Mouse (Mus musculus) spleen, adult 2 months (tissue): ENCODE data around the gene Olfr1411. TPM values are rescaled to one million over a fixed set of nuclear protein-coding genes. Genes with fewer than 3 reads are reported as not detected.

Source experiments
- DNase-seq, 2 experiments: peaks; one replicate each; pipeline versions ENCODE4 v3.0.0 to v3.0.0-alpha.2; 2012 to 2021; ENCODE audit warnings: low spot score in 2 of 2, low read depth in 1 of 2
- H3K27ac ChIP-seq: fragments of 200-500 bp; 2 replicates; pipeline ENCODE4 v1.5.1; 2012; ENCODE audit warnings: low read length, inconsistent platforms; ENCODE audit not compliant: insufficient read depth
- H3K27me3 ChIP-seq: fragments of 200-500 bp; 2 replicates; pipeline ENCODE4 v1.6.1; 2012; ENCODE audit warnings: mild to moderate bottlenecking, moderate library complexity, low read length, inconsistent platforms; ENCODE audit not compliant: control insufficient read depth, insufficient read depth
- H3K36me3 ChIP-seq: fragments of 200-500 bp; 2 replicates; pipeline ENCODE4 v1.6.1; 2012; ENCODE audit warnings: mild to moderate bottlenecking, low read length, inconsistent platforms; ENCODE audit not compliant: control insufficient read depth, insufficient read depth
- H3K4me1 ChIP-seq: fragments of 200-500 bp; 2 replicates; pipeline ENCODE4 v1.6.1; 2011; ENCODE audit warnings: inconsistent platforms; ENCODE audit not compliant: control insufficient read depth, insufficient read depth, insufficient read length
- H3K4me3 ChIP-seq: fragments of 200-500 bp; 2 replicates; pipeline ENCODE4 v1.5.1; 2011; ENCODE audit warnings: mild to moderate bottlenecking, inconsistent platforms; ENCODE audit not compliant: insufficient read depth, insufficient read length; ENCODE audit errors: extremely low read depth
- CTCF ChIP-seq: fragments of 200-500 bp; IDR thresholded peaks from 2 replicates; pipeline ENCODE4 v1.5.1; 2011; ENCODE audit warnings: mild to moderate bottlenecking, inconsistent platforms; ENCODE audit not compliant: insufficient read depth, insufficient read length, insufficient replicate concordance; ENCODE audit errors: extremely low read depth
- POLR2A ChIP-seq: fragments of 200-500 bp; IDR thresholded peaks from 2 replicates; pipeline ENCODE4 v1.6.1; 2011; ENCODE audit warnings: low read depth, low read length, inconsistent platforms
- WGBS: fragments of 180-500 bp; shearing (Covaris S2); methylation state at CpG from one replicate; pipeline ENCODE4 v1.1.7; 2018; 5-methylcytosine and 5-hydroxymethylcytosine counted together
- polyA plus RNA-seq: library from polyadenylated mRNA; depleted of rRNA; stranded (reverse); fragments of >200 nt; gene quantifications from 2 replicates; pipeline ENCODE4 v1.2.3, GENCODE M21; 2012

Gene Olfr1411
- polyA plus RNA-seq, 1 experiment = not detected

DNA sequence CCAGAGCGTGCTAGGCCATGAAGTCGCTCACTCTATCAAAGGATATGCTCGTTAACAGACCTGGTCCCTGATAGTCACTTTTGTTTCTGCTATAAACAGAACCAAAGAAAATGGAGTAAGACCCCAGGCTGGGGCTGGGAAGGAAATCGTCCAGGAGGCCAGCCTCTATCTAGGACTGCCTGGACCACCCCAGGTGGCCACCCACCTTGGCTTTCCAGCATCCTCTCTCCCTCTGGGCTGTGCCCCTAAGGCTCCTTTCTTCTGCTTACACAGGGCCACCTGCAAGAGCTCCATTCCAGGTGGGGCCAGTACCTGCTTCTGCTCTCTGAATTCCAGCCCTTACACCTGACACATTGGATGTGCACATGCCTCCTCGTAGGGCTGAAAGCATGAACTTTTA lies 38.0 kb downstream of the Olfr1411 start:
- Histone ChIP-seq H3K36me3 (peaks cover 12% of the 10 kb centered on the region), H3K4me3 (no peak overlapping the region), H3K27ac (no peak overlapping the region), H3K4me1 (no peaks in the 10 kb centered on the region), H3K27me3 (no peaks in the 10 kb centered on the region)
- no peak for TF ChIP-seq CTCF
- TF ChIP-seq POLR2A = no peak
- 85% methylated on average over 5 of the region's 5 CpGs for WGBS
- DNase-seq = no peak

DNA sequence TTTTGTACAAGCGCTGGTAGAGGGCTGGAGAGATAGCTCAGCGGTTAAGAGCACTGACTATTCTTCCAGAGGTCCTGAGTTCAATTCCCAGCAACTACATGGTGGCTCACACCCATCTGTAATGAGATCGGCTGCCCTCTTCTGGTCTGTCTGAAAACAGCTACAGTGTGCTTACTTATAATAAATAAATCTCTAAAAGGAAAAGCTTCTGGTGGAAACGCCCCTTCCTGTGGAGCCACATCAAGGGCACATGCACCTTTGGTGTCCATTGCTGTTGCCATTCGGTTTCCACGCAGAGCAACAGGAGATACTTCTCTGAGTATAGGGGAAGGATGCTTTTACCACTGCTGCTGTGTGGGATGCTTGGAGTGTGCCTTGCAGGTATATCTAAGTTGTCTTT lies 38.7 kb downstream of the Olfr1411 start:
- TF ChIP-seq CTCF = no peak
- TF ChIP-seq POLR2A = no peak
- WGBS = 49% methylated on average over 6 of the region's 6 CpGs
- H3K4me3 ChIP-seq = no peak overlapping the region

DNA sequence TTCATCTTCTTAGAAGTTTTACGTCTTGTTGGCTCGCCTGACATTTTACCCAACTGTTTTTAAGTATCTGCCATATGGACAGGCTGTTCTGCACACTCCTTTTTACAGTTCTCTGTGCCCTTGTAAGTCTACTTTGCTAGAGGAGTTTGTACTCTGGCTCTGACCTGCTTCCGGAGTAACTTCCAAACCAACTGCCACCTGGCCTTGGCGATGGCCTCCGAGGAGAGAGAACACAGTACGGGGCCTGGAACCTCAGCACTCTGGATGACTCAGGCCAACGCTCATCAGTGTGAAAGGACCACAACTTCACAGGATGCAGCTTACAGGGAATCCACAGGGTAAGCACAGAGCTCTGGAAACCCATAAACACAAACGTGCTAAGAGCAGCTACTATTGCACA lies 39.5 kb downstream of the Olfr1411 start:
- DNase-seq = no peak
- 61% methylated on average over 8 of the region's 8 CpGs for WGBS
- Histone ChIP-seq H3K27ac (no peak overlapping the region), H3K4me3 (no peak overlapping the region), H3K27me3 (no peaks in the 10 kb centered on the region), H3K36me3 (peaks cover 20% of the 10 kb centered on the region), H3K4me1 (no peaks in the 10 kb centered on the region)
- TF ChIP-seq POLR2A (no peak), CTCF (no peak)

More for the DNA sequence above, 38.7 kb downstream of the Olfr1411 start:
- H3K27ac ChIP-seq = no peak overlapping the region
- DNase-seq = no peak
- H3K36me3 ChIP-seq = peaks cover 18% of the 10 kb centered on the region
- H3K4me1 ChIP-seq = no peaks in the 10 kb centered on the region
- H3K27me3 ChIP-seq = no peaks in the 10 kb centered on the region

DNA sequence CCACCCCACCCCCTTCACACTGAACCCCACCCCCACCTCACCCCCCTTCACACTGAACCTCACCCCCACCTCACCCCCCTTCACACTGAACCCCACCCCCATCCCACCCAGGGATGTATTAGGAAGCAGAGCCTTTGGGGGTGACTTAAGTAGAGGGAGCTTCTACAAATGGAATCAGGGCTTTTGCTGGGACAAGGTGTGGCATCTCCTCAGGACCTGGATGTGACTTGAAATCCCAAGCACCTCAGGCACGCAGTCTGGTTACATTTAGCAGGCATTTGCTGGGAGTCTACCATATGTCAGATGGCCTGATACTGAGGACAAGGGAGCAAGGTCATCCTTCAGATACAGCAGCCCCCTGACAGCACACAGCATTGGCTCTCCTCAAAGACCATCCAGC lies 40.4 kb downstream of the Olfr1411 start:
- no peak overlapping the region for H3K4me3 ChIP-seq
- TF ChIP-seq CTCF (no peak), POLR2A (no peak)
- no peak overlapping the region for H3K27ac ChIP-seq
- 94% methylated on average over 1 of the region's 1 CpGs for WGBS
- no peaks in the 10 kb centered on the region for H3K4me1 ChIP-seq
- no peaks in the 10 kb centered on the region for H3K27me3 ChIP-seq
- peaks cover 20% of the 10 kb centered on the region for H3K36me3 ChIP-seq
- DNase-seq = no peak

DNA sequence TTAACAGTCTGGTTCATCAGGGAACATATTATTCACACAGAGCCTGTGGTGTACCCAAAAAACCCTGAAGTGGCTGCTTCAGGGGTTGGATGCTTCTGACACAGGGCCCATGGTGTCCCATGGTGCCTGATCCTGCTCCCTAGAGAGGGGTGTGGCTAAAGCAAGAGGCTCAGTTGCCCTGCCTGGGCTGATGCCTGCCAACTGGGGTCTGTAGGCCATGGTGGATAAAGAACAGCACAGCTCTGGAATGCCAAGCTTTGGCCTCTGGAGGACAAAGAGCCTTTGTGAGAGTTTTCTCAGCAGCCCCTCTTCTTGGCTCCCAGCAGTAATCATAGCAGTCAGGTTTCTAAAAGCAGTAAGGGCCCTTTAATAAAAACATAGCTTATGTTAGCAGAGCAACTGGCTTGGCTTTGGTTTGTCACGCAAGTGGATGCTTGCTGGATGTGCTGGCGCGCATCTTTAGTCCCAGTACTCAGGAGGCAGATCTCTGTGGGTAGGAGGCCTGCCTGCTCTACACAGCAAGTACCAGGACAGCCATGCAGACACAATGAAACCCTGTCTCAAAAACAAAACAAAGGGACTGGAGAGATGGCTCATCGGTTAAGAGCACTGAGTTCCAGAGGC lies 40.9 kb downstream of the Olfr1411 start:
- Histone ChIP-seq H3K27me3 (no peaks in the 10 kb centered on the region), H3K27ac (no peak overlapping the region), H3K4me1 (peaks cover under 1% of the 10 kb centered on the region; the same call in 1 of the 2 replicates), H3K36me3 (peaks cover 20% of the 10 kb centered on the region), H3K4me3 (no peak overlapping the region)
- no peak for TF ChIP-seq CTCF
- no peak for TF ChIP-seq POLR2A
- 94% methylated on average over 4 of the region's 4 CpGs for WGBS
- no peak for DNase-seq

DNA sequence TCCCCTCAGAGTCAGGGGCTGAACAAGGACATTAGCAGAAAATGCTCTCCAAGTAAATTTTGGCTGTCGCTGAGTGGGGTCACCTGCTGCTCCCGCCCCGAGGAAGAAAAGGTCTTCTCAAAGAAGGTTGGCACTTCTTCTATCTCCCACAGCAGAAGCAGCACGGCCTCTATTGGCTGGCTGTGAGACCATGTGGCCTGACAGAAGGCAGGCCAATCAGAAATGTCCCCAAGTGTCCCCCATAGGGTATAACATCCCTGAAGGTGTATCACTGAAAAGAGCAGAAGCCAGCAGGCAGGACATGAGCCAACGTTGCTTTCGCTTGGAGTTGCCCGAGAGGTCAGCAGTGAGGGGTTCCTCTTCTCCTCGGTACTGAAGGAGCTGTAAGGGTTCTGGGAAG lies 41.8 kb downstream of the Olfr1411 start:
- 82% methylated on average over 8 of the region's 8 CpGs for WGBS
- Histone ChIP-seq H3K4me1 (peaks cover 10% of the 10 kb centered on the region; the same call in 1 of the 2 replicates), H3K27me3 (no peaks in the 10 kb centered on the region), H3K4me3 (no peak overlapping the region), H3K36me3 (peaks cover 20% of the 10 kb centered on the region), H3K27ac (no peak overlapping the region)
- TF ChIP-seq POLR2A = no peak
- TF ChIP-seq CTCF = no peak
- DNase-seq = no peak

DNA sequence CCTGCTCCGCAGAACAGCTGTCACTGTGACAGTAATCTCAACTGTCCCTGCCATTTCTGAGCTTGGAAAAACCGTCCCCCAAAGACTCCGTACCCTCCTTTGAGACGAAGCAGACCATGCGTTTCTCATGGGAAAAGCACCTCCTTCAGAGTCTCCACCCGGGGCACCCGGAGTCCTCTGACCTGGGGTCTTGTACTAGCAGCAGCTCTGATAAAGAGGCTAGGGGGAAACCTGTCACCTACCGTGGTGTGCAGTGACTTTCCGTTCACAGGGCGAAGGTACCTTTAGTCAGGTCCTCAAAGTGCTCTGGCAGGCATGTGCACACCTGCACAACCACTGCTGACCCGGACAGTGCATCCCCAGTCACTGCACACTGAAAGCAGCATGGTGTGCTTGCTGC lies 42.5 kb downstream of the Olfr1411 start:
- Histone ChIP-seq H3K27ac (no peak overlapping the region), H3K4me1 (peaks cover 12% of the 10 kb centered on the region; the same call in 1 of the 2 replicates), H3K36me3 (peaks cover 20% of the 10 kb centered on the region), H3K4me3 (no peak overlapping the region), H3K27me3 (no peaks in the 10 kb centered on the region)
- TF ChIP-seq CTCF = no peak
- no peak for TF ChIP-seq POLR2A
- WGBS = 96% methylated on average over 11 of the region's 11 CpGs
- no peak for DNase-seq
